Mouse (Mus musculus) heart, embryonic 10.5 days (tissue): ENCODE measurements around the gene Rasal2. TPM values are rescaled to one million over a fixed set of nuclear protein-coding genes. Genes with fewer than 3 reads are reported as not detected.

Experiments used
- DNase-seq: peaks from one replicate; pipeline ENCODE4 v3.0.0-alpha.2; 2017; ENCODE audit warnings: low spot score
- H3K27ac ChIP-seq: fragments of 300-500 bp; sonication (generic); 2 replicates; pipeline ENCODE4 v1.5.1; 2016; ENCODE audit warnings: mild to moderate bottlenecking
- H3K27me3 ChIP-seq: fragments of 300-500 bp; sonication (generic); 2 replicates; pipeline ENCODE4 v1.6.1; 2016; ENCODE audit warnings: mild to moderate bottlenecking; ENCODE audit not compliant: poor library complexity, insufficient read depth, severe bottlenecking
- H3K36me3 ChIP-seq: fragments of 300-500 bp; sonication (generic); 2 replicates; pipeline ENCODE4 v1.6.1; 2016; ENCODE audit warnings: mild to moderate bottlenecking, moderate library complexity
- H3K4me1 ChIP-seq: fragments of 300-500 bp; sonication (generic); 2 replicates; pipeline ENCODE4 v1.6.1; 2016; ENCODE audit warnings: mild to moderate bottlenecking
- H3K4me3 ChIP-seq: fragments of 300-500 bp; sonication (generic); 2 replicates; pipeline ENCODE4 v1.5.1; 2016; ENCODE audit warnings: mild to moderate bottlenecking, moderate library complexity
- H3K9me3 ChIP-seq: fragments of 300-500 bp; sonication (generic); 2 replicates; pipeline ENCODE4 v1.6.1; 2016; ENCODE audit warnings: mild to moderate bottlenecking, moderate library complexity
- WGBS: fragments of 180-500 bp; shearing (Covaris S2); methylation state at CpG from one replicate; pipeline ENCODE4 v1.1.7; 2016; 5-methylcytosine and 5-hydroxymethylcytosine counted together
- polyA plus RNA-seq: library from polyadenylated mRNA; unstranded; fragments of >200 nt; fragmentation: Nextera tagmentation; extraction: Ambion mirVana; gene quantifications from 2 replicates; pipeline ENCODE4 v1.2.1, GENCODE M21; 2016

Rasal2 gene
- polyA plus RNA-seq, 1 experiment from 2014 or later, result 13.2 TPM

DNA sequence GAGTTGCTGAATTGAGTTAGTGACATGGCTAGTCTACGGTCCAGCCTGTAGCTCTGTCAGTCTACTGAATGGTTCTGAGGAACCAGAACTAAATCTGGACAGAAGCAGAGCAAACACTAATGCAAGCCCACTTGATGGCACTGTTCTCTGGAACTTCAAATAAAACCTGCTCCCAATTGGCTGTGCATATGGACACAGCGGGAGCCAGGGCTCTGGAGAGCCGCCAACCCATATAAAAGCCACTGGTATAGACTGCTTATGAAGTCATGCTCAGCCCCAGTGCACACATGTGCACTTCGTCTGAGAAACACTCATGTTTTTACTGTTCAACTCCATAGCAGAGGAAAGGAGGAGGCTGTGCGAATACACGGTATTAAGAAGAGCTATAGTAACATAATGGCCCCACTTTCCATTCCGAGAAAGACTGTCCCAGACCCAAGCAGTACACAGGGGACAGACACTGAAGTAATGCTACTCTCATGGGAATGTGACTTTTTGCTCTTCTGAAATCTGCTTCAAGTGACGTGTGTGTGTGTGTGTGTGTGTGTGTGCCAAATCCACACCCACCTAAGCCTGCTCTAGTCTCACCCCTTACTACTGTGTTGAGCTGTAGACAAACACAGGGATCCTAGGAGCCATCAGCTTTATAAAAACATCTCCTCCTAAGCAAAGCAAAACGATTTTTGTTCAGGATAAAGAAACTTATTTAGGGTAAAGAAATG is 275.1 kb downstream of the Rasal2 start:
- no peaks in the 10 kb centered on the region for H3K9me3 ChIP-seq
- no peak overlapping the region for H3K27ac ChIP-seq
- H3K4me1 ChIP-seq, result peaks cover 14% of the 10 kb centered on the region; the same call in 1 of the 2 replicates
- no peak for DNase-seq
- WGBS, result 88% methylated on average over 9 of the region's 9 CpGs
- no peak overlapping the region for H3K4me3 ChIP-seq
- H3K36me3 ChIP-seq, result peaks cover 8% of the 10 kb centered on the region; the same call in 1 of the 2 replicates
- no peaks in the 10 kb centered on the region for H3K27me3 ChIP-seq

DNA sequence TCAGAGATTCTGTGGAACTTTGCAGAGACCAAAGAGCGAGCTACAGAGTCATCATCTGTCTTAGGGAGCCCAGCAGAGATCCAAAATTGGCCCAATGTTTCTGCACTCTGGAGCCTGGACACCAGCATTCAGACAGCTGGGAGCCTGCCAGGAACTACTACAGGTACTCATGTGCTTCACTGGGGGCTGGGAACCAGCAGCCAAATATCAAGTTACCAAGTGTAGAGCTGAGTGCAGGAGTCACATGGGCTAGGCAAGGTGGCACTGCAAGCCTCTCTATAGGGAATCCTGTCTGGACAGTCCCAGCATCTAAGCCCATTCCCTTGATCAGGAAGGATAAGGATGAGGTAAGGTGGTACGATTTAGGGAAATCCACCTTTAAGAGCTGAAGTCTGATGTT is 284.2 kb downstream of the Rasal2 start:
- Histone ChIP-seq H3K27ac (no peak overlapping the region), H3K27me3 (no peaks in the 10 kb centered on the region), H3K4me3 (no peak overlapping the region), H3K9me3 (no peaks in the 10 kb centered on the region), H3K36me3 (no peaks in the 10 kb centered on the region), H3K4me1 (0 out of 2 replicates have a peak, but pooled peaks cover 4% of the 10 kb centered on the region)
- 97% methylated on average over 2 of the region's 2 CpGs for WGBS
- DNase-seq, result no peak

DNA sequence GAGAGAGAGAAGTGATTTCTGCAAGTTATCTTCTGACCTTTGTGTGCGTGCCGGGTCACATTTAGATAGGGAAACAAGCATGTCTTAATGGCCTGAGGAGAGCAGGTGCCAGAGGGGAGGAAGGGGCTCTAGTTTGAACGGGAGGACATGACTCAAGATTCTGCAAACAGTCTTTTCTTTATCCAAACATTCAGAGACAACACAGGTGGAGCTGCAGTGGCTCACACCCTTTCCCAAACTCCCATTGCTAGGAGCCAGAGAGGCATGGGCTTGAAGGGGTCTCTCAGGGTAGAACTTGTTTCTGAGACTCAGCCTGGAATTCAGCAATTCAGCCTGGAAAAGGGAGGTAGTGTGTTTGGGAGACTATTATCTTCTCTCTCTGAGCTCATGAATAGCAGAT is 288.6 kb downstream of the Rasal2 start:
- no peak overlapping the region for H3K27ac ChIP-seq
- no peaks in the 10 kb centered on the region for H3K9me3 ChIP-seq
- H3K27me3 ChIP-seq, result no peaks in the 10 kb centered on the region
- 52% methylated on average over 3 of the region's 3 CpGs for WGBS
- DNase-seq, result no peak
- 0 out of 2 replicates have a peak, but pooled peaks cover 4% of the 10 kb centered on the region for H3K4me1 ChIP-seq
- no peak overlapping the region for H3K4me3 ChIP-seq
- H3K36me3 ChIP-seq, result no peaks in the 10 kb centered on the region

DNA sequence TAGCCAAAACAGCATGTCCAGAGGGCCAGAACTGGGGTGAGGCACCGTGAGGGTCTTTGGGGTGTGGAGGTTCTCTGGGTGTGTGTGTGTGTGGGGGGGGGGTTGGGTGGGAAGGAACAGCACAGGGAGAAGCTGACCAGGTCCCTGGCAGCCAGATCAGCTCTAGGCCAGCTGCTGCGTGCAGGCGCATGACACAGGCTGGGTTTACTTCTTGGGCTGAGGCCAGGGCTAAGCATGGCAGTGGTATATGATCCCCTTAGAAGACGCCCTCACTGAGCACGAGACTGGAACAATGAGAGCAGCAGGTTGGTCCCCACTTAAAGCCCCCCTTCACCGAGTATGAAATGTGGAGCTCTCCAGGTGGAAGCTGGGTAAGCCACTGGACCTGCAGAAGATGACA is 293.2 kb downstream of the Rasal2 start:
- H3K9me3 ChIP-seq, result no peaks in the 10 kb centered on the region
- 87% methylated on average over 6 of the region's 6 CpGs for WGBS
- no peaks in the 10 kb centered on the region for H3K27me3 ChIP-seq
- H3K4me1 ChIP-seq, result 0 out of 2 replicates have a peak, but pooled peaks cover 4% of the 10 kb centered on the region
- no peaks in the 10 kb centered on the region for H3K36me3 ChIP-seq
- no peak overlapping the region for H3K27ac ChIP-seq
- no peak for DNase-seq
- H3K4me3 ChIP-seq, result no peak overlapping the region

DNA sequence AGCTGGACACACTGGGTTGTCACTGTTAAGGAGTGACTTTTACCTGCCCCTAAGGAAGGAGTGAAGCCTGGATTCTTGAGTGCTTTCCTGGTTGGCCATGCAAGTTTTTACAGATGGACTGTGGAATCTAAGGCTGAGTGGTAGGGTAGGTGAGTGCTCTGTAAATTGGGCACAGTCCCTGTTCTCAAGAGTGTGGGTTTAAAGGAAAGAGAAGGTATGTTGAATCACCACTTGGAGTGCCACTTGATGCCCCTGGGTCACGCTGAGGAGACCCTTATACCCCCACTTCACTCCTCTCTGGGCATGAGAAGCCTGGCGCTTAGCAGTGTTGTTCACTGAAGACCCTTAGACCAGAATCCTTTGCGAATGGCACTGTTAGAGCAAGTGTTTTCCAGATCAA is 295.0 kb downstream of the Rasal2 start:
- H3K9me3 ChIP-seq, result no peaks in the 10 kb centered on the region
- no peaks in the 10 kb centered on the region for H3K27me3 ChIP-seq
- no peak overlapping the region for H3K27ac ChIP-seq
- no peak overlapping the region for H3K4me3 ChIP-seq
- no peaks in the 10 kb centered on the region for H3K36me3 ChIP-seq
- H3K4me1 ChIP-seq, result no peaks in the 10 kb centered on the region
- no peak for DNase-seq
- 90% methylated on average over 3 of the region's 3 CpGs for WGBS

DNA sequence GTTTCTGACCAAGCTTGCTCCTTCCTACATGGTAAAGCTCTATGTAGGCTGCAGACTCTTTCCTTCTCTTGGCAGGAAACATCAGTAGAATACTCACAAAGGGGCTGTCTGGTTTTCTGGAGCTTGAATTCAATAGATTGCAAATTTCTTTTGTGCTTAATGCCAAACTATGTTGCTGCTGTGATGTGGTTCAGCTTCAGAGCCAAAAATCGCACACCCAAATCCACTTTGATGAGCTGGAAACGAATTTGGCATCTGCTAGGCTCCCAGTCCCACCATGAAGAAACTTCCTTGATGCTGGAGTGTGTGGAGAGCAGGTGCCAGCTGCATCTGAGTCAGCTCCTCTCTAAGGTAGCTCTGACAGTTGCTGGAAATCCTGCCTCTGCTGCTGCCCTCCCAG is 297.9 kb downstream of the Rasal2 start:
- no peak overlapping the region for H3K27ac ChIP-seq
- WGBS, result 75% methylated on average over 2 of the region's 2 CpGs
- no peaks in the 10 kb centered on the region for H3K27me3 ChIP-seq
- no peak for DNase-seq
- H3K4me1 ChIP-seq, result no peaks in the 10 kb centered on the region
- no peaks in the 10 kb centered on the region for H3K36me3 ChIP-seq
- no peaks in the 10 kb centered on the region for H3K9me3 ChIP-seq
- H3K4me3 ChIP-seq, result no peak overlapping the region

DNA sequence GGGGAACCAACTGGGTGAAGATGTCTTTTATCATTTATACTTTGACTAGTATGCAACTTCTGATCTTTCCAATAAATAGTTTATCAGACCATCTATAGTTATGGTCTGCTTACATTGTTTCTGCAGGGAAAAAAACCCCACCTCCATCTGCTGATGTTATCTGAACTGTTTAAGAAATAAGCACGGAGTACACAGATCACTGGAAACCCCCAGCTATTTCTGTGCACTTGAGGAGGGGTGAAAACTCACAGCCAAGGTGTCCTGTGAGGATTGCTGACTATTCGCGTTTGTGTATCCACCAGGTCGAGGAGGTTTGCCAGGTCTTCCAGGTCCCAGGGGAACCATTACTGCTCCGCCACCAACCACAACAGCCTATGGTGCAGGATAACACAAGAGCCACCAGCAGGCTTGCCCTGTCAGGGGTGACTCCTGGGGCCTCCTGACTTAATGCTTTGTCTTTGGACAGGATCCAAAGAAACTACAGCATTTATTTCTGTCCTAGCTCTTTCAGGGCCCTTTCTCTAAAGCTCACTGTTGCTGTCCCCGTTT is 302.0 kb downstream of the Rasal2 start:
- H3K27me3 ChIP-seq, result no peaks in the 10 kb centered on the region
- 0 out of 2 replicates have a peak, but pooled peaks cover 4% of the 10 kb centered on the region for H3K4me1 ChIP-seq
- no peak for DNase-seq
- no peaks in the 10 kb centered on the region for H3K36me3 ChIP-seq
- no peak overlapping the region for H3K27ac ChIP-seq
- H3K4me3 ChIP-seq, result no peak overlapping the region
- 77% methylated on average over 6 of the region's 6 CpGs for WGBS
- H3K9me3 ChIP-seq, result no peaks in the 10 kb centered on the region

DNA sequence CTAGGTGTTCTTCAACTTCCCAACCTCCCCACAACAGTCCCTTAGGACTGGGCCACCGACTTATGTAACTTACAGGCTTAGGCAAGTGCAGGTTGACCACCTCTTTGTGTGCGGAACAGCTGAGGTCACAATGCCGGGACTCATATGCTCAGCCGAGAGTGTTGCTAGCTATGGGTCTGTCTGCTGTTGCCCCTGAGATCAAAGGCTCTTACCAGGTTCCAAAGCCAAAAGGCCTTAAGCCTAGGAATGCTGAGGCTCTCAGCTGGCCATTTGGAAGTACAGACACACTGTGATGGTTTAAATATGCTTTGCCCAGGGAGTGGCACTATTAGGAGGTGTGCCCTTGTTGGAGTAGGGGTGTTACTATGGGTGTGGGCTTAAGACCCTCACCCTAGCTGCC is 303.8 kb downstream of the Rasal2 start, which contains the start of gene Tex35:
Tex35 (minus strand) TSS at position 101 of the 400 bp plus-strand sequence.
- H3K9me3 ChIP-seq, result no peaks in the 10 kb centered on the region
- 0 out of 2 replicates have a peak, but pooled peaks cover 4% of the 10 kb centered on the region for H3K4me1 ChIP-seq
- no peak within 1 kb of the TSS for H3K27ac ChIP-seq
- DNase-seq, result no peak
- H3K4me3 ChIP-seq, result no peak within 1 kb of the TSS
- no peaks in the 10 kb centered on the region for H3K36me3 ChIP-seq
- WGBS, result 80% methylated on average over 4 of the region's 4 CpGs
- H3K27me3 ChIP-seq, result no peaks in the 10 kb centered on the region

DNA sequence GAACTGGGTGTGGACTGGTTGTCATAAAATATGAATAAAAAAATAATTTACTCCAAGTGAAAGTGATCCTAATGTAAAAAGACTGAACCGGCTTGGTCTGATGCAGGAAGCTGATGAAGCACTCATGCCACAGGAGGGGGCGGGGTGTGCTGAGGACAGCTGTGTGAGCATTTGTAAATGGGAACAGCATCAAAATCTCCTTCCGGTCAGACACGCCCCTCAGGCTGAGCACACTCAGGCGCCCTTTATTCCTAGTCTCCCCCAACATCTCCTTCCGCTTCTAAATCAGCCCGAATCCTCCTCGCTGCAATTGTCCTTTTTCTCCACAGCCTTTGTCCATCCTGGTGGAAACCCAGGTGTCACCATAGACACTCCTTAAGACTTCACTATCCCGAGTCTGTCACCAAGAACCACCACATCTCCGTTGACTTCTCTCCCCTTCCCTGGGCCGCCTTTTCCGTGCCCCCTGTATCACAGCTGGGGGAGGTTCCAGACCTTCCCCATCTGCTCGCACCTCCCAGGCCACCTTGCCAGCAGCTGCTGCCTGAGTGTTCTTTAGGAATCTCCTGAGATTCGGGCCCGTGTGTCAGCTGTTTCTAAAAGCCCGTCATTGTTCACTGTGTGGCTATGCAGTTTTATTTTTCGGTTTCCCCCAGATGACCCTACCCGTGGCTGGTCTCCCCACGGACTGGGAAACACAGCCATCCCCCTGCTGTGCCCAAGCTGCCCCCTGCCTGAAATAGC is 311.1 kb downstream of the Rasal2 start:
- no peaks in the 10 kb centered on the region for H3K9me3 ChIP-seq
- no peaks in the 10 kb centered on the region for H3K27me3 ChIP-seq
- 14% methylated on average over 19 of the region's 19 CpGs for WGBS
- H3K4me3 ChIP-seq, result peak overlapping the region; percentile 51
- DNase-seq, result no peak
- peaks cover 7% of the 10 kb centered on the region for H3K4me1 ChIP-seq
- H3K27ac ChIP-seq, result peak overlapping the region; percentile 47; the same call in 1 of the 2 replicates
- H3K36me3 ChIP-seq, result no peaks in the 10 kb centered on the region

DNA sequence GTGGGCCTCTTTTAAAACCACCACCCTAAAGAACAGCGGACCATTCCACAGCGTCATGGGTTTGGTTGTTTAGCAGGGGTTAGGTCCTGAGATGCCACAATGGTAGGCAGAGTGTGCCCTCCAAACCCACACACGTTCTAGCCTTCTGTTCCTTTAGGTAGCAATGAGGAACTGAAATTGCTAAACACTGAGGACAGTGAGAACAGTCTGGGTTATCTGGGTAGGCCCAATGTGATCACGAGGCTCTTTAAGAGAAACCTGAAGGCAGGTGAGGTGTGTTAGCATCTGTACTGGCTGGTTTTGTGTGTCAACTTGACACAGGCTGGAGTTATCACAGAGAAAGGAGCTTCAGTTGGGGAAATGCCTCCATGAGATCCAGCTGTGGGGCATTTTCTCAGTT is 316.9 kb downstream of the Rasal2 start:
- 80% methylated on average over 4 of the region's 4 CpGs for WGBS
- no peaks in the 10 kb centered on the region for H3K9me3 ChIP-seq
- no peak overlapping the region for H3K27ac ChIP-seq
- H3K4me3 ChIP-seq, result no peak overlapping the region
- H3K36me3 ChIP-seq, result no peaks in the 10 kb centered on the region
- 0 out of 2 replicates have a peak, but pooled peaks cover 2% of the 10 kb centered on the region for H3K4me1 ChIP-seq
- DNase-seq, result no peak
- no peaks in the 10 kb centered on the region for H3K27me3 ChIP-seq

DNA sequence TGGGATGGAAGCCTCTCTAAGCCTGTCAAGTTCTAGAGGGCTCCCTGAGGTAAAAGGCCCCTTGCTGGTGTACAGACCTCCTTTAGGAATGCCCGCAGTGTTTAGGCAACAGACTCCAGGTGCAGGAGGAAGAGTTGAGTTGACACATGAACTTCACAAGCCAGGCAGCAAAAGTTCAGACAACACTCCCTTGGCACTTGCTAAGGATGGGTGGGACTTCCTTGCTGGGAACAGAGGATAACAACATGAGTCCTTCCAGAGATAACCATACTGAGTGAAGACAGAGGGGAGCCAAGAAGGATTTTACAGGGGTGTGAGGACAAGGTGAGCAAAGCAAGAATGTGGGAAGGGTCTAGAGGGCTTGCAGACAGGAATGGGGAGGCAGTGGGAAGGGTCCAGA is 319.8 kb downstream of the Rasal2 start:
- Histone ChIP-seq H3K4me1 (0 out of 2 replicates have a peak, but pooled peaks cover 2% of the 10 kb centered on the region), H3K27me3 (no peaks in the 10 kb centered on the region), H3K36me3 (no peaks in the 10 kb centered on the region), H3K27ac (no peak overlapping the region), H3K4me3 (no peak overlapping the region), H3K9me3 (no peaks in the 10 kb centered on the region)
- WGBS, result 78% methylated on average over 1 of the region's 1 CpGs
- no peak for DNase-seq

DNA sequence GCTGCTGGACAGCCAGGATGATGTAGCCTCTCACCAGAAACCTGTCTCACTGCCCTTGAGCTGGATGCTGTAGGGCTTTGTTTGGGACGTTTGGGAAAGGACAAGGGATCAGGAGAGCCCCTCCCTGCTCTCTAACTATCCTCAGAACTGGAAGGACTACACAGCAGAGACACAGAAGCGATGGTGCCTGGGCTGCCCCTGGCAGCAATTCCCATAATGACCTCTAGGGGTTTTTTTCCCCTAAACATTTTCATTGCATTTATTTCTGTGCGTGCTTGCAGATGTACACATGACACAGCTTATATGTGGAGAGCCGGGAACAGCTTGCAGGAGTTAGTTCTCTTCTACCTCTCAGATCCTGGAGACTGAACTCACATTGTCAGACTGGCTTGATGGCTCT is 320.3 kb downstream of the Rasal2 start:
- H3K36me3 ChIP-seq, result no peaks in the 10 kb centered on the region
- 0 out of 2 replicates have a peak, but pooled peaks cover 6% of the 10 kb centered on the region for H3K4me1 ChIP-seq
- H3K27ac ChIP-seq, result no peak overlapping the region
- WGBS, result 57% methylated on average over 4 of the region's 4 CpGs
- no peak for DNase-seq
- H3K4me3 ChIP-seq, result no peak overlapping the region
- H3K9me3 ChIP-seq, result no peaks in the 10 kb centered on the region
- H3K27me3 ChIP-seq, result no peaks in the 10 kb centered on the region

DNA sequence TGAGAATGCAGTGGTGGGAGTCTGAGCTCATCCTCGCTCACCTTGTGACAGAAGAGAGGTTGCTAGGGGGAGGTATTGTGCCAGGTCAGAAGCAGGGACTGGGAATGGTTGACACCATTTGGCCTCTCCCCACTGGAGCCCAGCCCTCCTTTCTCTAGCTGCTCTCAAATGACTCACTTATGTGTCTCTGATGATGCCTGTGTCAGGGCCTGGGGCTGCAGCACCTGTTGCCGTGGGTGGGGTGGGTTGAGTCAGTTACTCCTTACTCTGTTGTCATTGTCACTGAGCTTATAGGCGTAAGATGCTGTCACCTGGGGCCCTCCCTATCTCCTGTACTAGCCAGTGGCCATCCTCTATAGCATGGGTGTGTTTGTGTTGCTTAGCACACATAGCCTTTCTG is 321.6 kb downstream of the Rasal2 start:
- Histone ChIP-seq H3K36me3 (no peaks in the 10 kb centered on the region), H3K4me3 (no peak overlapping the region), H3K27me3 (no peaks in the 10 kb centered on the region), H3K4me1 (peaks cover 15% of the 10 kb centered on the region), H3K27ac (no peak overlapping the region), H3K9me3 (no peaks in the 10 kb centered on the region)
- no peak for DNase-seq
- WGBS, result 62% methylated on average over 3 of the region's 3 CpGs
